Mouse (Mus musculus): ENCODE measurements around the gene Stkld1.

GRCm38 (mm10) chr2:26902467-26903220, 31.2 kb upstream of the Stkld1 start, which contains the start of gene Surf6:
- TF ChIP-seq CTCF (IDR thresholded peaks at IDR 0.05; ENCODE audit: low read depth, low read length) (no peak), TAL1 (conservative IDR thresholded peaks at IDR 0.05; ENCODE audit: low read depth, low read length) (no peak), GATA1 (IDR thresholded peaks at IDR 0.05; ENCODE audit: borderline replicate concordance, low read length) (no peak)

All from G1E (cell line).